26 mouse cellular contexts compared by ENCODE assay signal in genomic region chr10:45458074-45458473, GRCm38 (mm10). TPM values are rescaled to one million over a fixed set of nuclear protein-coding genes. Genes with fewer than 3 reads are reported as not detected.
A peak's percentile ranks its signal among the peaks of the same experiment; 100 is the strongest.
DNase-seq lines count a peak whose midpoint lies in the region; ATAC-seq and TF ChIP-seq lines count a peak whose summit lies in the region.
"Had no signal": no experiment of that assay in that cellular context is flagged by ENCODE, and none has a peak within 500 bp of the region (broad histone marks: within the 10 kb centered on the region; RNA-seq: fewer than 3 reads in every experiment).

No protein-coding gene starts in this region.

- peak; percentile 58 for DNase-seq in embryonic facial prominence, embryonic 11.5 days (ENCODE audit: low spot score)
- no peak for DNase-seq in embryonic facial prominence, embryonic 10.5 days (ENCODE audit: low spot score)
- DNase-seq in brain, embryonic 14.5 days (ENCODE audit: low read depth): peak; percentile 7
- peak; percentile 60 for DNase-seq in embryo, embryonic 11 days
- DNase-seq in heart, postnatal 25 days (ENCODE audit: low spot score): no peak
- DNase-seq in testis, postnatal 10 days (ENCODE audit: low spot score): no peak
- DNase-seq: adrenal gland, adult 8-10 months; adrenal gland, postnatal 25 days; cerebellum, adult 18-20 months; cerebellum, adult 9-10 months; cerebellum, postnatal 14 days; gastrocnemius, postnatal 10 days; gastrocnemius, postnatal 36 days; heart, adult 2 months; heart, postnatal 14 days had no signal

- H3K36me3 ChIP-seq in embryonic facial prominence, embryonic 11.5 days (replicated peaks; ENCODE audit: control insufficient read depth, insufficient read depth, low read depth, low read length): no peaks in the 10 kb centered on the region
- H3K36me3 ChIP-seq in embryonic facial prominence, embryonic 10.5 days (replicated peaks): peaks cover 9% of the 10 kb centered on the region
- H3K36me3 ChIP-seq: heart, embryonic 10.5 days; heart, embryonic 13.5 days; hindbrain, embryonic 12.5 days; hindbrain, embryonic 15.5 days had no signal

- no peak overlapping the region for H3K9ac ChIP-seq in embryonic facial prominence, embryonic 11.5 days (replicated peaks; ENCODE audit: low read length)
- H3K9ac ChIP-seq: forebrain, embryonic 13.5 days; heart, embryonic 13.5 days; hindbrain, embryonic 12.5 days; hindbrain, embryonic 15.5 days had no signal

- ATAC-seq in embryonic facial prominence, embryonic 11.5 days (replicated peaks; ENCODE audit: insufficient number of reproducible peaks, low FRiP score, low TSS enrichment, low read depth): no peak
- ATAC-seq: activated CD4-positive, CD25-positive, alpha-beta regulatory T cell, adult 4 months; forebrain, embryonic 13.5 days; forebrain, embryonic 16.5 days had no signal

- H3K4me2 ChIP-seq in embryonic facial prominence, embryonic 11.5 days (ENCODE audit: low read depth, low read length): no peak overlapping the region
- H3K4me2 ChIP-seq: forebrain, embryonic 13.5 days; heart, embryonic 13.5 days; hindbrain, embryonic 12.5 days; hindbrain, embryonic 15.5 days had no signal

- no peaks in the 10 kb centered on the region for H3K9me3 ChIP-seq in embryonic facial prominence, embryonic 11.5 days (replicated peaks; ENCODE audit: control insufficient read depth, low read length)
- H3K9me3 ChIP-seq in embryonic facial prominence, embryonic 10.5 days: no peaks in the 10 kb centered on the region
- H3K9me3 ChIP-seq: forebrain, embryonic 10.5 days; forebrain, embryonic 13.5 days; heart, embryonic 10.5 days; heart, embryonic 13.5 days; hindbrain, embryonic 12.5 days; hindbrain, embryonic 15.5 days had no signal

- no peak overlapping the region for H3K27ac ChIP-seq in embryonic facial prominence, embryonic 11.5 days (replicated peaks; ENCODE audit: low read depth, low read length)
- H3K27ac ChIP-seq in embryonic facial prominence, embryonic 10.5 days (replicated peaks): no peak overlapping the region
- H3K27ac ChIP-seq: forebrain, embryonic 10.5 days; forebrain, embryonic 13.5 days; heart, adult 2 months; heart, embryonic 10.5 days; heart, embryonic 13.5 days; hindbrain, embryonic 12.5 days; hindbrain, embryonic 15.5 days had no signal

- intact Hi-C loops in heart, postnatal 25 days (cut with DNase I): no loop called here

- no peaks in the 10 kb centered on the region for H3K27me3 ChIP-seq in embryonic facial prominence, embryonic 11.5 days (ENCODE audit: control insufficient read depth, insufficient read depth, low read length)
- H3K27me3 ChIP-seq in embryonic facial prominence, embryonic 10.5 days (replicated peaks; ENCODE audit: low read depth, poor library complexity, severe bottlenecking): no peaks in the 10 kb centered on the region
- H3K27me3 ChIP-seq: forebrain, embryonic 13.5 days; heart, embryonic 13.5 days; hindbrain, embryonic 12.5 days; hindbrain, embryonic 15.5 days had no signal

- no peak for TF ChIP-seq CTCF in brain, embryonic 14.5 days (IDR thresholded peaks at IDR 0.05; ENCODE audit: borderline replicate concordance, extremely low read depth, insufficient read depth, insufficient read length)

- 6% methylated on average over 2 of the region's 2 CpGs for WGBS in embryonic facial prominence, embryonic 11.5 days
- 6% methylated on average over 2 of the region's 2 CpGs for WGBS in embryonic facial prominence, embryonic 10.5 days

- H3K4me3 ChIP-seq in embryonic facial prominence, embryonic 11.5 days (ENCODE audit: low read depth, low read length): no peak overlapping the region
- H3K4me3 ChIP-seq in embryonic facial prominence, embryonic 10.5 days: no peak overlapping the region
- H3K4me3 ChIP-seq: forebrain, embryonic 10.5 days; forebrain, embryonic 13.5 days; heart, adult 2 months; heart, embryonic 10.5 days; heart, embryonic 13.5 days; hindbrain, embryonic 12.5 days; hindbrain, embryonic 15.5 days had no signal

- no peak for TF ChIP-seq POLR2A in brain, embryonic 14.5 days (IDR thresholded peaks at IDR 0.05; ENCODE audit: borderline replicate concordance, extremely low read depth, insufficient read depth, insufficient read length, poor library complexity, severe bottlenecking)

- H3K4me1 ChIP-seq in embryonic facial prominence, embryonic 11.5 days (ENCODE audit: control insufficient read depth, insufficient read depth, low read length): no peaks in the 10 kb centered on the region
- peaks cover 29% of the 10 kb centered on the region for H3K4me1 ChIP-seq in embryonic facial prominence, embryonic 10.5 days
- H3K4me1 ChIP-seq: forebrain, embryonic 13.5 days; hindbrain, embryonic 12.5 days; hindbrain, embryonic 15.5 days had no signal

RNA-seq across cellular contexts. Expression of gene Lin28b, which starts 28.1 kb away (rescaled TPM):
- 13.6 and 14.7 TPM in 2 replicates for polyA plus RNA-seq in embryonic facial prominence, embryonic 11.5 days (2014; fragmentation: Nextera tagmentation; extraction: Ambion mirVana)
- 42.2 and 52.5 TPM in 2 replicates for polyA plus RNA-seq in embryonic facial prominence, embryonic 10.5 days (2016; fragmentation: Nextera tagmentation; extraction: Ambion mirVana)
- 13.4 and 15.1 TPM in 2 replicates for polyA plus RNA-seq in brain, embryonic 14.5 days (2012; rRNA removed)
- total RNA-seq in heart, postnatal 25 days (2021): under 1 TPM; 0.11 to 0.18 TPM
- total RNA-seq: gastrocnemius, adult 18-20 months; gastrocnemius, postnatal 10 days; gastrocnemius, postnatal 36 days; granulocyte monocyte progenitor cell, adult 5-6 weeks; hematopoietic stem cell, adult 5-6 weeks had no signal

Comparison
In these comparisons a context has a peak if more than half of its experiments do, and no peak if none do; other contexts are left out.
1. DNase-seq: peak in embryonic facial prominence, embryonic 11.5 days (single experiment), brain, embryonic 14.5 days (single experiment) and embryo, embryonic 11 days (single experiment); none in embryonic facial prominence, embryonic 10.5 days (single experiment), heart, postnatal 25 days (single experiment) and testis, postnatal 10 days (single experiment).